Mouse (Mus musculus): ENCODE data around the gene Bach1. TPM values are rescaled to one million over a fixed set of nuclear protein-coding genes. Genes with fewer than 3 reads are reported as not detected.

Bach1 gene
- polyA plus RNA-seq, 1 experiment, result 0.85 TPM

DNA sequence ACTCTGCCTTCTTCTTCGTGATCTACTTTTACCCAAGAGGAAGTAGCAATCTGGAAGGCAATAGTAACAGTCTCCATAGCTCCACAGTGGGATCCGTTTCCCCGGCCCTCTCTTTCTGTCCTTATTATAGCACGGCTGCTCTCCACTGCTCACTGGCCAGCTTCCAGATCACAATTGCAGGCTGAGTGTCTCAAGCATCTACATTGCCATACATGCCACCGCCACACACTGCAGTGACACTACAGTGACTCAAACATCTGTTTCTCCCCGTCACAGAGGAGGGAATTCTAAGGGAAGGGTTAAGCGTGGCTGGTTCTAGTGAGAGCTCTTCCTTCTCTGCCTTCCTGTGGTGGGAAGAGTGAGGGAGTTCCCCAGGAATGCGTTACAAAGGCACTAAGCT lies 9.5 kb upstream of the Bach1 start:
- H3K9me3 ChIP-seq (ENCODE audit: control insufficient read depth, low read length), result no peaks in the 10 kb centered on the region
- no peaks in the 10 kb centered on the region for H3K36me3 ChIP-seq (ENCODE audit: control insufficient read depth)
- no peaks in the 10 kb centered on the region; the same call in 1 of the 2 replicates for H3K27me3 ChIP-seq (ENCODE audit: control insufficient read depth)
- 0 out of 2 replicates have a peak, but pooled peaks cover 3% of the 10 kb centered on the region for H3K4me1 ChIP-seq (ENCODE audit: control insufficient read depth)
- TF ChIP-seq TAL1 (IDR thresholded peaks at IDR 0.05; ENCODE audit: low read length) (no peak), GATA1 (IDR thresholded peaks at IDR 0.05; ENCODE audit: low read length) (no peak)
- no peak overlapping the region for H3K4me3 ChIP-seq (replicated peaks)

DNA sequence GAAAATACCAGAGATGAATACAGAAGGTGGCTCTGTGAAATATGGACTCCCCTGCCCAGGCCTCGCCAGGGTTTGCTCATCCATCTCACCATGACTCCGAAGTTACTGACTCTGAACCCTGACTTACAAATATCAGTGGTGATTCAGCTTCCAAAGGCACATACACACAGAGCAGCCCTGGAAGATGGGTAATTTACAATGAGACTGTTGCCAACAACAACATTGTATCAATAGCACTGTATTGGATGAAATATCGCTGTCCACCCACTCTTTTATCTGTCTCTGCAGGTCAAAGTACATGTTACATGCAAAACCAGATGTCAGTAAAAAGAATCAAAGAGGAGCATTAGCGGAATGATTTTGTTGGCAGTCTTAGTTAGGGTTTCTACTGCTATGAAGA lies 8.2 kb upstream of the Bach1 start:
- H3K4me1 ChIP-seq (ENCODE audit: control insufficient read depth), result 0 out of 2 replicates have a peak, but pooled peaks cover 3% of the 10 kb centered on the region

DNA sequence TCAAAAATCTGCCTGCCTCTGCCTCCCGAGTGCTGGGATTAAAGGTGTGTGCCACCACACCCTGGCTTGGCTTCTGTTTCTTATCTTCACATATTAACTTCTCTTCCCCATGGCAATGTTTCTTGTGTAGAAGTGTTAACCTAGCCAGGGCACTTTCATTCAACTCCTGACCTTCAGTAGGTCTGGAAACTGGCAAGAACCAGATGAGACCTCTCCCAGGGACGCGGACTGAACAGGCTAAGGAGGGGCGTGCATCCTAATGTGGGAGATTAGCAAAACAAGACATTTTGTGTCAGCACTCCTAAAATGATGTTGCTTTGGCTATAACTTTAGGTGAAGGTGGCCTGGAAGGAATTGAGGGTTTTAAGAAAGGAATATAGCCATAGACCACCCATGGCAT lies 7.6 kb upstream of the Bach1 start:
- 0 out of 2 replicates have a peak, but pooled peaks cover 3% of the 10 kb centered on the region for H3K4me1 ChIP-seq (ENCODE audit: control insufficient read depth)
- TF ChIP-seq GATA1 (IDR thresholded peaks at IDR 0.05; ENCODE audit: low read length), result no peak
- no peak for TF ChIP-seq TAL1 (IDR thresholded peaks at IDR 0.05; ENCODE audit: low read length)
- H3K4me3 ChIP-seq (replicated peaks), result no peak overlapping the region
- no peaks in the 10 kb centered on the region; the same call in 1 of the 2 replicates for H3K27me3 ChIP-seq (ENCODE audit: control insufficient read depth)
- no peaks in the 10 kb centered on the region for H3K36me3 ChIP-seq (ENCODE audit: control insufficient read depth)
- no peaks in the 10 kb centered on the region for H3K9me3 ChIP-seq (ENCODE audit: control insufficient read depth, low read length)

More for the DNA sequence above, 8.2 kb upstream of the Bach1 start:
- Histone ChIP-seq H3K9me3 (ENCODE audit: control insufficient read depth, low read length) (no peaks in the 10 kb centered on the region), H3K36me3 (ENCODE audit: control insufficient read depth) (no peaks in the 10 kb centered on the region), H3K4me3 (replicated peaks) (no peak overlapping the region), H3K27me3 (ENCODE audit: control insufficient read depth) (no peaks in the 10 kb centered on the region; the same call in 1 of the 2 replicates)
- TF ChIP-seq GATA1 (IDR thresholded peaks at IDR 0.05; ENCODE audit: low read length) (no peak), TAL1 (IDR thresholded peaks at IDR 0.05; ENCODE audit: low read length) (no peak)

DNA sequence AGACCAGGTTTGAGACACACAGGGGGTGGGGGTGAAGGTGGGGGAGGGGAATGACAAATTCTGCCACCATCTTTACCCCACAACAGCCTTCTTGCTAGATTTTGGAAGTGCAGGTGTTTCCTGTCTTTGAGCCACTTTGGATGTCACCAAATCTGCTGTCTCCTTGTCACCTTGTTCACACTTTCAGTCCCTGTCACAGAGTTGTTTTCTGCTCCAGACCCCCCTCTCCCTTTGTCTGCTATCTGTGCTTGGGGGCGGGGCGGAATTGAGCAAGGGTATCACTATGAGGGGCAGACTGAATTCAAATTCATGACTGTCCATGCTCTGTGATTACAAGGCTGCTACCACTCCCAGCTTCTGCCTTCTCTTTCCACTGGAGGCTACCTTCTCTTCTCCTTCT lies 6.2 kb upstream of the Bach1 start:
- H3K4me1 ChIP-seq (ENCODE audit: control insufficient read depth), result peaks cover 14% of the 10 kb centered on the region
- no peaks in the 10 kb centered on the region for H3K36me3 ChIP-seq (ENCODE audit: control insufficient read depth)
- H3K4me3 ChIP-seq (replicated peaks), result no peak overlapping the region
- no peaks in the 10 kb centered on the region; the same call in 1 of the 2 replicates for H3K27me3 ChIP-seq (ENCODE audit: control insufficient read depth)
- no peaks in the 10 kb centered on the region for H3K9me3 ChIP-seq (ENCODE audit: control insufficient read depth, low read length)
- TF ChIP-seq GATA1 (IDR thresholded peaks at IDR 0.05; ENCODE audit: low read length) (no peak), TAL1 (IDR thresholded peaks at IDR 0.05; ENCODE audit: low read length) (no peak)

DNA sequence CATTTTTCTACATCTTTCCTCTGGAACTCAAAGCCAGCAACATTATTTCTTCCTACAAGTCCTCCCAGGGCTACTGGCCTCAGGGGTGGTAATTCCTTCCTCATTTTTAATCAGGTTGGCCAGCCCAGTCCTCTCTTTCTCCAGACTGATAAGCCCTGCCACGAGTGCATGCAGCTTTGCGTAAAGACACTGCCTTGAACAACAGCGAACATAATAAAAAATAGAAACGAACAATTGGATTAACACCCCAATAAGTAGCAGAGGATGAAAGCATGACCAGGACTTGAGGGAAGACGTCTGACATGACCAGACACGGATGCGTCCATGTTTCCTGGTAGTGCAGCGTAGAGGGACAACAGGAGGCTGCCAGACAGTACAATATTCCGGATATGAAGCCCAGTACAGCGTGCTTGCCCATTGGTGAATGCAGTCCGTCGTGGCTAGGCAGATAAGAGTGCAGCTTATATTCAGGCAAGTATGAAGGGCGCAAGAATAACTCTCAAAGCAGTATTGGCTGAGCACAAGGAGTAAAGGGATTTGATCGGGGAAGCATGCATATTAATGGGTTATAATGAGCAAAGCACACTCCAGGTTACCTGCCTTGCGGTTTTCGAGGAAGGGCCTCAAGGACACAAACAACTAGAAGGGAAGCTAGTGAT lies 909 bp upstream of the Bach1 start:
- peaks cover 48% of the 10 kb centered on the region for H3K4me1 ChIP-seq (ENCODE audit: control insufficient read depth)
- TF ChIP-seq TAL1 (IDR thresholded peaks at IDR 0.05; ENCODE audit: low read length) (no peak), GATA1 (IDR thresholded peaks at IDR 0.05; ENCODE audit: low read length) (peak; percentile 37; the same call in 1 of the 2 replicates)
- no peaks in the 10 kb centered on the region for H3K9me3 ChIP-seq (ENCODE audit: control insufficient read depth, low read length)
- H3K4me3 ChIP-seq (replicated peaks), result peak overlapping the region; percentile 89
- peaks cover 14% of the 10 kb centered on the region for H3K36me3 ChIP-seq (ENCODE audit: control insufficient read depth)
- H3K27me3 ChIP-seq (ENCODE audit: control insufficient read depth), result no peaks in the 10 kb centered on the region

DNA sequence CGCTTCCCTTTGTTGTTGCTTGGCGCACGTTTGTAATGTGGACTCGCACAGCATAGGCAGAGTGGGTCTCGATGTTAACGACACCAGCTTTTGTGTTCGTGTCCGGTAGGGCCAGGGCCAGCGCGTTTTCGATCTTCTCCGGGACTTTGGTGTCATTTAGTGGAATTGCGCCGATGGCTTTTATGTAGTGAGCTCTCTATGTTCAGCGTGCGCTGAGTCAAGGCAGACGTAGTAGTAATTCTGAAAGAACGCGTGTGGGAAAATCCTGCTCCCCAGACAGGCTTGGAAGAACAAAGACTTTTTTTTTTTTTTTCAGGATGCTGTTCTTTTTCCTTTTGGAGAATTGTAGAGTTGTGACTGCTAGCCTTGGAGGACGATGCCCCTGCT lies 554 bp downstream of the Bach1 start:
- Histone ChIP-seq H3K9me3 (ENCODE audit: control insufficient read depth, low read length) (no peaks in the 10 kb centered on the region), H3K4me1 (ENCODE audit: control insufficient read depth) (peaks cover 63% of the 10 kb centered on the region), H3K27me3 (ENCODE audit: control insufficient read depth) (no peaks in the 10 kb centered on the region), H3K4me3 (replicated peaks) (peak overlapping the region; percentile 89), H3K36me3 (ENCODE audit: control insufficient read depth) (peaks cover 19% of the 10 kb centered on the region)
- no peak for TF ChIP-seq TAL1 (IDR thresholded peaks at IDR 0.05; ENCODE audit: low read length)
- no peak for TF ChIP-seq GATA1 (IDR thresholded peaks at IDR 0.05; ENCODE audit: low read length)

DNA sequence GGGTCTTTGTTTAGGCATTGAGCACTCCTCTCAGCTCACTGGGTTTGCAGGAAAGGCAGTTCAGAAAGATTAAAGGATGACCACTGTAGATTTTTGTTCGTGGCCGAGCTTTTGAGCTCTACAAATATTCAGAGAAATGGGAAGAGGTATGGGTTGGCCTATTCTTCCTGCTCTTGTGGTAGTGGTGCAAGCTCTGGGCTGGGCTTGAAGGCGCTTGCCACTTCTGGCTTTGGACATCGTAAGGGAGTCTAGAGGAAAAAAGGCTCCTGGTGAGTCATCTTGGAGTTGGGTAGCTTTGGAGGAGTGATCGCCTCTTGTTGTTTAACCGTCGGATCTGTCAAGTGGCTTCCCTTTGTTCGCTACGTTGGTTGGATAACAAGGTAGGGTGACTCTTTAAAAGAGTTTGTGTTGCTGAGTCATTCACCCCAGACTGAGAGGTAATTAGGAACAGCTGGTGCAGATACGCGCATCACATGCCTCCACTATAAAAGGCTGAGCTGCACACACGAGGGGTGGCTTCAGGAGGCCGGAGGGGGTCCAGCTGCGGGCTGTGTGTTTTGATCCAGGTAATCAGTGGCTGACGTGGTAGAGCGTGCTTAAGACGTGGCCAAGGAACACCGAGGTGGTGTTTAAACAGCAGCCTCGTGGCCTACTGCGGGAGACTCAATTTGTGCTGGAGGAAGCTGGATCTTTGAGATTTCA lies 1.1 kb downstream of the Bach1 start:
- H3K27me3 ChIP-seq (ENCODE audit: control insufficient read depth), result no peaks in the 10 kb centered on the region
- peaks cover 24% of the 10 kb centered on the region for H3K36me3 ChIP-seq (ENCODE audit: control insufficient read depth)
- H3K4me3 ChIP-seq (replicated peaks), result peak overlapping the region; percentile 89
- H3K9me3 ChIP-seq (ENCODE audit: control insufficient read depth, low read length), result no peaks in the 10 kb centered on the region
- peak; percentile 55 for TF ChIP-seq GATA1 (IDR thresholded peaks at IDR 0.05; ENCODE audit: low read length)
- peak; percentile 66 for TF ChIP-seq TAL1 (IDR thresholded peaks at IDR 0.05; ENCODE audit: low read length)
- peaks cover 68% of the 10 kb centered on the region for H3K4me1 ChIP-seq (ENCODE audit: control insufficient read depth)

DNA sequence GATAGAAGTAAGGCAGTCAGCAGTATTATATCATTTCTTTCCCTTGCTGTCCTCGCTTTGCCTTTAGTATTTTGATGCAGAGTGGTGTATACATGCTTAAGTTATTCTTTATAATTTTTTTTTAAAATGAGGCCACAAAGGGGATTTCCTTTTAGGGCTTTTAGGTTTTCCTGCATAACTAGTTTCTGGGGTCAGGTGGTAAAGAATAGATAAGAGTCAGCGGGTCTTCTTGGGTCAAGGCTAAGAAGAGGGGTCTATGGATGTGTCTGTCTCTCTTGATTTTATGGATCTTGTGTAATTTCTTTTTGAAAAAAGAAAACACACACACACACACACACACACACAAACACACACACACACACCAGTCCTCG lies 1.6 kb downstream of the Bach1 start:
- Histone ChIP-seq H3K27me3 (ENCODE audit: control insufficient read depth) (no peaks in the 10 kb centered on the region), H3K4me1 (ENCODE audit: control insufficient read depth) (peaks cover 73% of the 10 kb centered on the region), H3K9me3 (ENCODE audit: control insufficient read depth, low read length) (no peaks in the 10 kb centered on the region), H3K36me3 (ENCODE audit: control insufficient read depth) (peaks cover 24% of the 10 kb centered on the region), H3K4me3 (replicated peaks) (peak overlapping the region; percentile 89)
- no peak for TF ChIP-seq GATA1 (IDR thresholded peaks at IDR 0.05; ENCODE audit: low read length)
- TF ChIP-seq TAL1 (IDR thresholded peaks at IDR 0.05; ENCODE audit: low read length), result no peak

DNA sequence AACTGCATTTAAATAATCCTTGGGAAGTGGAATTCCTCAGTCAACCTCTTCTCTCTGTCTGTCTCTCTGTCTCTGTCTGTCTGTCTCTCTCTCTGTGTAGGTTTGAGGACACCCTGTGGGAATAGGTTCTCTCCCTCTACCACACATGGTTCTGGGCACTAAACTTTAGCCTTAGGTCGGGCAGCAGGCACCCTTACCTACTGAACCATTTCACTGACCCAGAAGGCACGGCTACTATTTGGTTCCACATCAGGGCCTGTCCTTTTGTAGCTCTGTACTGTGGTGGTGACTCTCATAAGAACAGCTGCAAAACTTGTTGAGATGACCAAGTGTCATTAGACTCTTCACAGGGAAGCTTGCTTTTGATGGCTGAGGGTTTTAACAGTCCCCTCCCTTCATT lies 3.1 kb downstream of the Bach1 start:
- peak overlapping the region; percentile 21 for H3K4me3 ChIP-seq (replicated peaks)
- TF ChIP-seq GATA1 (IDR thresholded peaks at IDR 0.05; ENCODE audit: low read length) (no peak), TAL1 (IDR thresholded peaks at IDR 0.05; ENCODE audit: low read length) (no peak)
- H3K4me1 ChIP-seq (ENCODE audit: control insufficient read depth), result peaks cover 83% of the 10 kb centered on the region
- H3K9me3 ChIP-seq (ENCODE audit: control insufficient read depth, low read length), result no peaks in the 10 kb centered on the region
- H3K36me3 ChIP-seq (ENCODE audit: control insufficient read depth), result peaks cover 27% of the 10 kb centered on the region
- no peaks in the 10 kb centered on the region for H3K27me3 ChIP-seq (ENCODE audit: control insufficient read depth)
